Mouse (Mus musculus): ENCODE results near the gene Adk. TPM values are rescaled to one million over a fixed set of nuclear protein-coding genes. Genes with fewer than 3 reads are reported as not detected.

Gene Adk
- total RNA-seq, 2 experiments from 2014 or later, result 67.5 to 69.7 TPM

- no peak for DNase-seq (ENCODE audit: low spot score in 2 of 2)
Measured at GRCm38 (mm10) chr14:21408846-21409245, 356.5 kb downstream of the Adk start.

GRCm38 (mm10) chr14:21410769-21411477 is 358.5 kb downstream of the Adk start:
- no peak for DNase-seq (ENCODE audit: low spot score in 2 of 2)

GRCm38 (mm10) chr14:21411524-21411923 is 359.1 kb downstream of the Adk start:
- no peak for DNase-seq (ENCODE audit: low spot score in 2 of 2)

GRCm38 (mm10) chr14:21418332-21418731 is 366.0 kb downstream of the Adk start:
- no peak for DNase-seq (ENCODE audit: low spot score in 2 of 2)

GRCm38 (mm10) chr14:21427369-21427768 is 375.0 kb downstream of the Adk start:
- no peak for DNase-seq (ENCODE audit: low spot score in 2 of 2)

GRCm38 (mm10) chr14:21433415-21433814 is 381.0 kb downstream of the Adk start:
- no peak for DNase-seq (ENCODE audit: low spot score in 2 of 2)

GRCm38 (mm10) chr14:21433995-21434394 is 381.6 kb downstream of the Adk start:
- DNase-seq (ENCODE audit: low spot score in 2 of 2), result no peak

GRCm38 (mm10) chr14:21434686-21435085 is 382.3 kb downstream of the Adk start:
- no peak for DNase-seq (ENCODE audit: low spot score in 2 of 2)

- DNase-seq (ENCODE audit: low spot score in 2 of 2), result no peak
Measured at GRCm38 (mm10) chr14:21439785-21440184, 387.4 kb downstream of the Adk start.

- no peak for DNase-seq (ENCODE audit: low spot score in 2 of 2)
Measured at GRCm38 (mm10) chr14:21440526-21440925, 388.2 kb downstream of the Adk start.

GRCm38 (mm10) chr14:21441772-21442533 is 389.6 kb downstream of the Adk start:
- no peak for DNase-seq (ENCODE audit: low spot score in 2 of 2)

GRCm38 (mm10) chr14:21452581-21452980 is 400.2 kb downstream of the Adk start:
- DNase-seq (ENCODE audit: low spot score in 2 of 2), result no peak

GRCm38 (mm10) chr14:21453896-21454295 is 401.5 kb downstream of the Adk start:
- no peak for DNase-seq (ENCODE audit: low spot score in 2 of 2)

- no peak for DNase-seq (ENCODE audit: low spot score in 2 of 2)
Measured at GRCm38 (mm10) chr14:21455654-21456350, 403.4 kb downstream of the Adk start.

- DNase-seq (ENCODE audit: low spot score in 2 of 2), result no peak
Measured at GRCm38 (mm10) chr14:21456526-21456925, 404.2 kb downstream of the Adk start.

GRCm38 (mm10) chr14:21457876-21458275 is 405.5 kb downstream of the Adk start:
- DNase-seq (ENCODE audit: low spot score in 2 of 2), result no peak

- DNase-seq (ENCODE audit: low spot score in 2 of 2), result no peak
Measured at GRCm38 (mm10) chr14:21458696-21459095, 406.3 kb downstream of the Adk start.

- no peak for DNase-seq (ENCODE audit: low spot score in 2 of 2)
Measured at GRCm38 (mm10) chr14:21459163-21459562, 406.8 kb downstream of the Adk start.

- DNase-seq (ENCODE audit: low spot score in 2 of 2), result no peak
Measured at GRCm38 (mm10) chr14:21462398-21462797, 410.0 kb downstream of the Adk start.

GRCm38 (mm10) chr14:21463117-21463712 is 410.8 kb downstream of the Adk start:
- DNase-seq (ENCODE audit: low spot score in 2 of 2), result no peak

- no peak for DNase-seq (ENCODE audit: low spot score in 2 of 2)
Measured at GRCm38 (mm10) chr14:21470386-21470785, 418.0 kb downstream of the Adk start.

GRCm38 (mm10) chr14:21471975-21472374 is 419.6 kb downstream of the Adk start:
- DNase-seq (ENCODE audit: low spot score in 2 of 2), result no peak

Measured in layer of hippocampus, postnatal 14 days (tissue).